Mouse (Mus musculus): ENCODE results near the gene Pcp4l1.
A peak's percentile ranks its signal among the peaks of the same experiment; 100 is the strongest.
"Not testable (repeated sequence)": the region's sequence is repeated elsewhere in the genome, so short reads cannot be mapped to it uniquely, and the experiment has no call there.

Gene Pcp4l1

GRCm38 (mm10) chr1:171195887-171196397, at the start of gene Pcp4l1:
Gene Pcp4l1, minus strand, starts transcription at chr1:171196268.
- peak; percentile 84 for DNase-seq (ENCODE audit: low read depth, low spot score)

- DNase-seq (ENCODE audit: low read depth, low spot score) = no peak
Observed at GRCm38 (mm10) chr1:171245353-171245752, 49.3 kb upstream of the Pcp4l1 start.

GRCm38 (mm10) chr1:171241952-171242351, 45.9 kb upstream of the Pcp4l1 start:
- not testable (repeated sequence) for DNase-seq (ENCODE audit: low read depth, low spot score)

GRCm38 (mm10) chr1:171240911-171241310, 44.8 kb upstream of the Pcp4l1 start:
- no peak for DNase-seq (ENCODE audit: low read depth, low spot score)

- DNase-seq (ENCODE audit: low read depth, low spot score) = no peak
Observed at GRCm38 (mm10) chr1:171239992-171240744, 44.1 kb upstream of the Pcp4l1 start.

GRCm38 (mm10) chr1:171238463-171238862, 42.4 kb upstream of the Pcp4l1 start:
- DNase-seq (ENCODE audit: low read depth, low spot score) = peak; percentile 89

GRCm38 (mm10) chr1:171237438-171237837, 41.4 kb upstream of the Pcp4l1 start:
- no peak for DNase-seq (ENCODE audit: low read depth, low spot score)

GRCm38 (mm10) chr1:171235791-171236190, 39.7 kb upstream of the Pcp4l1 start:
- no peak for DNase-seq (ENCODE audit: low read depth, low spot score)

- DNase-seq (ENCODE audit: low read depth, low spot score) = no peak
Observed at GRCm38 (mm10) chr1:171234538-171234937, 38.5 kb upstream of the Pcp4l1 start.

GRCm38 (mm10) chr1:171234126-171234525, 38.1 kb upstream of the Pcp4l1 start, which contains the start of gene Fcer1g:
Gene Fcer1g, minus strand, starts transcription at chr1:171234365.
- no peak for DNase-seq (ENCODE audit: low read depth, low spot score)

GRCm38 (mm10) chr1:171232800-171233730, 37.0 kb upstream of the Pcp4l1 start:
- no peak for DNase-seq (ENCODE audit: low read depth, low spot score)

GRCm38 (mm10) chr1:171232348-171232747, 36.3 kb upstream of the Pcp4l1 start:
- DNase-seq (ENCODE audit: low read depth, low spot score) = no peak

GRCm38 (mm10) chr1:171231844-171232243, 35.8 kb upstream of the Pcp4l1 start:
- no peak for DNase-seq (ENCODE audit: low read depth, low spot score)

- no peak for DNase-seq (ENCODE audit: low read depth, low spot score)
Observed at GRCm38 (mm10) chr1:171230215-171230614, 34.1 kb upstream of the Pcp4l1 start.

- no peak for DNase-seq (ENCODE audit: low read depth, low spot score)
Observed at GRCm38 (mm10) chr1:171229750-171230149, 33.7 kb upstream of the Pcp4l1 start.

- DNase-seq (ENCODE audit: low read depth, low spot score) = no peak
Observed at GRCm38 (mm10) chr1:171227879-171228278, 31.8 kb upstream of the Pcp4l1 start.

GRCm38 (mm10) chr1:171226780-171227179, 30.7 kb upstream of the Pcp4l1 start:
- no peak for DNase-seq (ENCODE audit: low read depth, low spot score)

GRCm38 (mm10) chr1:171224857-171225256, 28.8 kb upstream of the Pcp4l1 start, which contains the start of gene Apoa2:
Gene Apoa2, plus strand, starts transcription at chr1:171225054.
- DNase-seq (ENCODE audit: low read depth, low spot score) = no peak

GRCm38 (mm10) chr1:171223796-171224195, 27.7 kb upstream of the Pcp4l1 start:
- no peak for DNase-seq (ENCODE audit: low read depth, low spot score)

- no peak for DNase-seq (ENCODE audit: low read depth, low spot score)
Observed at GRCm38 (mm10) chr1:171223168-171223567, 27.1 kb upstream of the Pcp4l1 start.

- DNase-seq (ENCODE audit: low read depth, low spot score) = peak; percentile 99
Observed at GRCm38 (mm10) chr1:171222238-171223155, 26.4 kb upstream of the Pcp4l1 start, which contains the start of gene Tomm40l. Gene Tomm40l, minus strand, starts transcription at chr1:171222514.
